Mouse (Mus musculus) cerebellum, postnatal 4 days (tissue): Measurements from ENCODE around the gene Emg1.
"Not testable (repeated sequence)": the region's sequence is repeated elsewhere in the genome, so short reads cannot be mapped to it uniquely, and the experiment has no call there.

Experiments used
- DNase-seq, 2 experiments: peaks; one replicate each; pipeline ENCODE4 v3.0.0; 2022; ENCODE audit warnings: low spot score in 2 of 2, mixed read lengths in 1 of 2

Gene Emg1

DNA sequence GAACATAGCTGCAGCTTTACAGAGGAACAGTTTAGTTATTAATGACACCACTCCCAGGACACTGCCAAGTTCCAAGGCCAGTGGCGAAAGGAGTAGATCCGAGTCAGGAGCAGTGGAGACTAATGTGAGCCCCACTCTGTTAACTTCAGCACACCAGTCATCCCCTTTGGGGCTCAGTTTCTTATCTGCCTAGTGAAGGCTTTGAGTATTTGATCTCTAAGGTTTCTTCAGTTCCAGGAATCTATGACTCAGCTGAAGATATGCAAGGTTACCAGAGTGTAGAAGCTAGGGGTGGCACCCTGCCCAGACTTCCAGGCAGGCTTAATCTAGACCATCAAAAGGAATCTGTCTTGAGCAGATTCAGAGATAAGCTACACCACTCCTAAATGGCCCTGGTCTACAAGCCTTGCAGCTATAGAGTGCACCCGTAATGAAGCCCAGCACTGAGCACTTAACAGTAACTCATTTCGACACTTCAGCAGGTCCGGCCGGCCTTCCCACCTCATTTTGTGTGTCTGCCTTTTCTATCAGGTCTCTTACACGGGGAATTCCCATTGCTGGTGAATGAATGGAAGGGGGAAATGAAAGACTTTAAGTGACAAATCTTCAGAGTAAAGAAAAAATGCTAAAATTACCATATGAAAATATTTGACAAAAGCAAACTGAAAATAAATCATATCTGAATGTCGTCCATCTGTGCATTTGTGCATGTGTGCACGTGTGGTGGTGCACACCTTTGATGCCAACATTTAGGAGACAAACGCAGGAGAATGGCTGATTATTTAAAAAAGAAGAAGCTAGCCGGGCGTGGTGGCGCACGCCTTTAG lies 28.2 kb downstream of the Emg1 start:
- DNase-seq, result no peak

DNA sequence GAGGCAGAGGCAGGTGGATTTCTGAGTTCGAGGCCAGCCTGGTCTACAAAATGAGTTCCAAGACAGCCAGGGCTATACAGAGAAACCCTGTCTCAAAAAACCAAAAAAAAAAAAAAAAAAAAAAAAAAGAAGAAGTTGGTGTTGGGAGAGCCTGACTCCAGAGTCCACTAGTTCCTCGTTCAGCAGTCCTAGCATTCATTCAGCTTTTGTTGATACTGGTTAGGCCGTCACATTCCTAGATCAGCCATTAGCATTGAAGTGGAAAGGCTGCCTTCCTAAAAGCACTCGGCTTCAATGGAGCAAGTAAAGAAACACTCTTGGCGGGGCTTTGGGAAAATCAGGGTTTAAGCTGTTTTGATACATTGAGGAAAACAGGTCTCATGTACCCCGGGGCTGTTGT lies 29.7 kb downstream of the Emg1 start:
- DNase-seq, result not testable (repeated sequence)

DNA sequence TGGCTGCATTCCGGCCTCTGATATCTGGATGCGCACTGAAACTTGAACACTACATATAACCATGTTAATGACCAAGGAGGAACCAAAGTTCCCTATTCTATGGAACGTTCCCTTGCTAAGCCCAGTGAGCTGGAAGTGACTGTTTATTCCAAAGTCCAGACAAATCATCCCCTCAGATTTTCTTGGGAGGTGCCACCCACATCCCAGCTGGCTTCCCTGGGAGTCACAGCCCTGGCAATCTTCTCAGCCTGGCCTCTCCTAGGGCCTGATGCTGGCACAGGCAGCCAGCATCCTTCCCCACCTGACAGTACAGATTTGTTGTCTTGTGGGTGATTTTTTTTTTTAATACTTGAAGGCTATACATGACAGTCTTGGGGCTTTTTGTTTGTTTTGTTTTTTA lies 32.5 kb downstream of the Emg1 start:
- no peak for DNase-seq

DNA sequence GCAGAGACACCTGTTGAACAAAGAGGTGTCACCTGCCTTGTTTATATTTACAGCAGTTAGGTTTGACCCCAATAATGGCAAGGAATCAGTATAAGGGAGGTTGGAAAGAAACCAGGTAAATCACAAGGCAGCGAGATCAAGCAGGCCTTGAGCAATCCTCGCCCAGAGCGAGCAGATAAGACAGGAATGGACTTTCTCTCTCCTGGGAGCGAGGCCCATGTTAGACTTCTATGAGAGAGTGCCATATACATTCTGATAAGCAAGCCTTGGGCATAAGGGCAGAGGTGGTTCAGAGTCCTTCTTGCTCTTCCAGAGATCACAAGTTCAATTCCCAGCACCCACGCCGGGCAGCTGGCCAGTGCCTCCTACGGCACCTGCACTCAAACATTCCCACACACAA lies 33.2 kb downstream of the Emg1 start:
- no peak for DNase-seq

DNA sequence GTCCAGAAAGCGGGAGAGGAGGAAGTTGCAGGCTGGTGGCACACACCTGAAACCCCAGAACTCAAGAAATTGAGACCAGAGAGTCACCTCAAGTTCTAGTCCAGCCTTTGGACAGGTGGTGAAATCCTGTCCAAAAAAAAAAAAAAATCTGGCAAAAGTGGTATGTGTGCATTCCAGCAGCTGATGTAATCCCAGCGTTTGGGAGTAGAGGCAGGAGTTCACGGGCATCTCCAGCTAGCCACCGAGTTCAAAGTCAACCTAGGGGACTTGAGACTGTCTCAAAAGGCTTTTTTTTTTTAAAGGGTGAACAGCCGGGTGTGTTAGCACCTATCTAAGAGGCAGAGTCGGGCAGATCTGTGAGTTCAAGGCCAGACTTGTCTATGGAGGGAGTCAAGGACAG lies 35.8 kb downstream of the Emg1 start:
- no peak for DNase-seq

DNA sequence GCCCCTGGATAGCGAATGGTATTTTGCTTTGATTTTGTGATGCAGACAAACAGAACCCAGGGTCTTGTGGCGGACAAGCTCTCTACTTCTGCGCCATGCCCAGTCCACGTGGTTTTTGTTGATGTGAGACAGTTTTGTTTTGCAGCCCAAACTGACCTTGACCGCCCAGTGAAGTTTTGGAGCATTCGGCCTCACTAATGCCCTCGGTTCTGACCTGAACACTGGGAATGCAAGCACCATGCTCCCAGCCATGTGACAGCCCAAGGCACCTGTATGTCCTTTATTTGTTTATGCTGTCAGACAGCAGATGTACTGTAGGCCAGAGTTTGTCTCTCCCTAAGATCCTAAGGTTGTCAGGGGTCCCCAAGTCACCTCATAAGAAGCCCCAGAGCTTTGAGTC lies 37.4 kb downstream of the Emg1 start:
- DNase-seq, result no peak

DNA sequence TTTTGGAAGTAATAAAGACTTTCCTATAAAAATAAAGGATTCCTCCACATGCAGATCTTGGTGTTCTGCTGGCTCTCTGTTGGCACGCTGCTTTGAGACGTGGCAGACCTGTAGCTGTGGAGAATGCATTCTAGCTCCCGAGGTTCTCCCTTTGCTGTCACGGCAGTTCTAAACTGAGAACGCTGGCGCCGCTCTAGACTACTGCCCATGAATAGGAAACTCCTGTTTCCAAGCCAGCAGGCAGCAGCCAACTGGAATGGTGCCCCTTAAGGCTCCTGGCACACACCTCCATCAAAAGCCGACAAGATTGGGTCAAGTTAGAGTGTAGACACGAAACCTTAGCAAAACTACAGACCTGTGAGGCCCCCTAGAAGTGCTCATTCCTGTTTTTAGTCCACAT lies 38.4 kb downstream of the Emg1 start:
- DNase-seq, result no peak

DNA sequence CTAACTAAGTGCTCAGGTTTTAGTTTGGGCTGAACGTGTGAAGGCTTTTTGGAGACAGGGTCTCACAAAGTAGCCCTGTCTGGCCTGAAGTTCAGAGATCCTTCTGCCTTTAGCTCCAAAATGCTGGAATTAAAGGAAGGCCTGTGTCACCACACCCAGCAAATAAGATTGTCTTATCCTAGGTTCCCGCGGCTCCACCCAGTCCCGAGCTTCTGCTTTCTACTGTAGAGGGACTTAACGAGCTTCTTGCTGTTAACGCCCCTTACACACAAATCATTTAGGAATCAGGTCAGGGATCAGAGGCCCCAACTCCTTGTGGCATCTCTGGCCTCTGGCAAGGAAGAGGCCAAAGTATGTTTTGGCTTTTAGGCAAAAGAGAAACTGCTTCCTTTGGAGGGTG lies 39.9 kb downstream of the Emg1 start:
- DNase-seq, result no peak

DNA sequence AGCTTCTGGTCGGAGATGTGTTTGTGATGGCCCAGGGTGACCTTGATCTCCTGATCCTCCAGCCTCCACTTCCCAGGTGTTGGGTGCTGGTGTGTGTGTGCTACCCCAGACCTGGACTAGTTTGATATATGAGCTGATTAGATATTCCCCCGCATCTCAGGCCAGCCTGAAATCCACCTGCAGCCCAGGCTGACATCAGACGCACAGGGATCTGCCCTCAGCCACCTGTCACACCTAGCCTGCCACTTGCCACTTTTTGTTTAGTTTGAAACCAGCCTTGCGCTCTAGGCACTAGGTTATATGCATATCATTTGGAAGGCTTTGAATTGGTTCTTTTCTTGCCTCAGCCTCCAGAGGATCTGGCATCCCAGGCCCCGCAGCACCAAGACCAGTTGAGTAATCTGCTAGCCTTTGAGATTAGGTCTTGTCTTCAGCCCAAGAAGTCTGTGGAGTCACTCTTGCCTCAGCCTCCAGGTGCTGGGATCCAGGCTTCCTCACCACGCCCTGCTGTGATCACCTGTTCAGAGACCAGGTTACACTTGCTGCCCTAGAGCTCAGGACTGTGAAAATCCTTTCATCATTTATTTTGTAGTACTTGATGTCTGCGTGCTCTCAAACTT lies 41.6 kb downstream of the Emg1 start:
- DNase-seq, result no peak

DNA sequence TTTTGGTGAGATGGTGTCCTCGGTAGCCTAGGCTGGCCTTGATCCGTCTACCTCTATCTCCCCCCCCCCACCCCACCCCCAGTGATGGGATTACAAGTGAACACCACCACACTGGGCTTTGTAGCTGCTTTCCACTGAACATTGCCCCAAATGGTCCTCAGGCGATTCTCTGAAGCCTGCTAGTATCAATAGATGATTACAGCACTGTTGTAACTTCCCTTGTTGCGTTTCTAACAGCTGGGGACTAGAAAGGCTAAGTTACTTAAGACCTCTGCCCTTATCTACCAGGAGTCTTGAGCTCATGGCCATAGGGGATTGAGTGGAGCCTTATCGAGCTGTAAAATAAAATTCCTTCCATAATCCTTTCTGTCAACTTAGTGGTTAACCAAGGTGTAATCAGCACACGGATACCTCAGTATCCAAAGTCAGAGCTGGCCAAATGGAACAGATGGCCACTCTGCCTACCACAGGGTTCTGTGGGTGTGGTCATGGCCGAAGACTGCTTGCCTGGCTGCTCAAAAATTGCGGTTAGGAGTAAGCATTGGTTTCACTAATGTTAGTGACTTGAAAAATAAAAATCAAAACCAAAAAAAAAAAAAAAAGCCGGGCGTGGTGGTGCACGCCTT lies 42.6 kb downstream of the Emg1 start:
- no peak for DNase-seq

DNA sequence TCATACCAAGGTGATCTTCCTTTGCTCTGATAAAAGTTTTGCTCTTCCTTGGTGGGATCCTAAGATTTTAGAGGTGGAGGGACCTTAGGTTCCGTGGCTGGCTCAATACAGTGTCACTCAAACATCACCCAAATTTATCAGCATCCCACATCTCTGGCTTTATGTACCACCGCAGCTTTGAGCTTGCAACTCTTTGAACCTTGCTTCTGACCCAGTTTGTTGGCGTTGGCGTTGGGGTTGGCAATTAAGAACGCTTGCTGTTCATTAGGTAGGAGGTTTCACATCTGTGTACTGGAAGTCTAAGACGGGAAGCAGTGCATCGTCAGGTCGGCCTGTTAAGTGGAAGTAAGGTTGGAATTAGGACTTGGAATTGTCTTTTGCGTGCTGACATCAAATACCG lies 47.0 kb downstream of the Emg1 start:
- no peak for DNase-seq

DNA sequence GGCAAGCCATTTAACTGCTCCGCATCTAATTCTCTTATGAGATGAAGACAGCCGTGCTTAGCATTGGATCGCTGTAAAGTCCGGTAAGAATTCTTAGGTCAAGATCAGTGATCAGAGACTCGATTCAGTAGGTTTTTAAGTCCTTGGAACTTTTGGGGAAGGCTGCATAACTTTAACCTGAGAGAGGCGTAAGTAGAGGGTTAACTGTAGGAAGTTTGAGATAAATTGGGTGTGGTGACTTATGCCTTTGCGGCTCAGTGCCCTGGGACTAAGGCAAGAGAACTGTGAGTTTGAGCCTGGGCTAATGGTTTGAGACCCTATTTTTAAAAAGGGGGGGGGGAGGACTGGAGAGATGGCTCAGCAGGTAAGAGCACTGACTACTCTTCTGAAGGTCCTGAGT lies 47.7 kb downstream of the Emg1 start:
- no peak for DNase-seq

DNA sequence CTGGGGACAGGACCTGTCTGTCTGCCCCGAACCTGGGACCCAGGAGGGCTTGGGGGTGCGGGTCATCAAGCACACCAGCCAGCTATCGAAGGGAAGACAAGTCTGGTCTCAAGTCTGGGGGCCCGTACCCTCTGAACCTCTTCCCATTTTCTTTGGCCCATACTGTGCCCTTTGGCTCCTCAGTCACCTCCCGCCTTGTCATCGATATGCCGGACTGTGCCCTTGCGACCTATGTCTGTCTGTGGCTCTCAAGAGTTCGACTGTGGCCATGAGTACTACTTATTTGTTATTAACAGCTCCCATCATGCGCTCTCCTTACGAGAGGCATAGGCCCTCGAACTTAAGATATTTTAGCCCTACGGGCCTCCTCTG lies 48.6 kb downstream of the Emg1 start:
- no peak for DNase-seq

DNA sequence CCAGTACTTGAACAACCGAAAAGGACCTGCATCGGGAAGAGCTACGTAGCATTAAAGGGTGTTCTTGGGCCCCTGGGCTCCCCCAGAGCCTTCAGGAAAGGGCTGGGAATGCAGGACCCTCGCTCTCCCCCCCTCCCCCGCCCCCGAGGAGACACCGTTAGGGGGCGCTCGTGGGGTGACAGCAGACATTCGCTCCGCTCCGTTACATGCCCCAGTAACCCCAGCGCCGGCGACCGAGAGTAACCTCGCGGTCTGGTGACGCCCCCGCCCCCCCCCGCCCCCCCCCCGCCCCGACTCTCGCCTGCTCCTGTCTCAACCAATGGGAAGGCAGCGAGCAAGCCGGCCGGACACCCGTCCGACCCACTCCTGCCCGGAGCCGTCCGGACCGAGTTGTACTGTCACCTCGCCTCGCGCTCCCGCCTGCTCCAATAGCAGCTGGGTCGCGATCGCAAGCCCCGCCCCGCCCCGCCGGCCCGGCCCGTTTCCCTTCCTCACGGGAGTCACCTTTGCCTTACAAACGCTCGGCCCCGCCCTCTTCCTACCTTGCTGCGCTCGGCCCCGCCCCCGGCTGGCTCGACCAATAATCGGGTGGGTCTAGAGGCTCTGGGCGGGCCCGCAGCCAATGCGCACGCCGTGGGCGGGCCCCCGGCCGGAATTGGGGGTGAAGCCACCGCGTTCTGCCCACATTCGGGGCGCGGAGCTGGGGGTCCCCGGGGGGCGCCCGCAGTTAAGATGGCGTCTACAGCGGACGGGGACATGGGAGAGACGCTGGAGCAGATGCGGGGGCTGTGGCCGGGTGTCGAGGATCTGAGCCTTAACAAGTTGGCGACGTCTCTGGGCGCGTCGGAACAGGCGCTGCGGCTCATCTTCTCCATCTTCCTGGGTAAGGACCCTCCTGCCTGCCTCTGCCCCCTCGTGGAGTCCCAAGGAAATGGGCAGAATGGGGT lies 49.2 kb downstream of the Emg1 start, which contains the start of gene Lpcat3:
Gene Lpcat3, plus strand, starts transcription at position 551 of the 947 bp plus-strand sequence.
- DNase-seq, result peak; percentile 94 to 98

DNA sequence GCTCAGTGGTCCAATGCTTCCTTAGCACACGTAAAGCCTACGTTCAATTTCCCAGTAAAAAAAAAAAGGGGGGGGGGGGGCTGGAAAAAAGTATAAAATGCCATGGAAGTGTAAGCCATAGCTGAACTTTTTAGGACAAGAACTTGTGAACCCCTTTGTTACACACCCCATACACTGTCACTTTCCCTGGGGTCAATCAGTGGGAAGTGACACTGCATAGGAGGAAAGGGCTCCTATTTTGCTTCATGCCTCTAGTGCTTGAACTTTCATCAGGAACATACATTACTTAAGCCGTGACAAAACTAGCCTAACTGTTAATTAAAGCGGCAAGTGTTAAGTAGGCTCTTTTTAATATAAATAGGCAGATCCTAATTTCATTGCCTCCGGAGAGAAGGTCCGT lies 50.0 kb downstream of the Emg1 start:
- DNase-seq, result no peak

DNA sequence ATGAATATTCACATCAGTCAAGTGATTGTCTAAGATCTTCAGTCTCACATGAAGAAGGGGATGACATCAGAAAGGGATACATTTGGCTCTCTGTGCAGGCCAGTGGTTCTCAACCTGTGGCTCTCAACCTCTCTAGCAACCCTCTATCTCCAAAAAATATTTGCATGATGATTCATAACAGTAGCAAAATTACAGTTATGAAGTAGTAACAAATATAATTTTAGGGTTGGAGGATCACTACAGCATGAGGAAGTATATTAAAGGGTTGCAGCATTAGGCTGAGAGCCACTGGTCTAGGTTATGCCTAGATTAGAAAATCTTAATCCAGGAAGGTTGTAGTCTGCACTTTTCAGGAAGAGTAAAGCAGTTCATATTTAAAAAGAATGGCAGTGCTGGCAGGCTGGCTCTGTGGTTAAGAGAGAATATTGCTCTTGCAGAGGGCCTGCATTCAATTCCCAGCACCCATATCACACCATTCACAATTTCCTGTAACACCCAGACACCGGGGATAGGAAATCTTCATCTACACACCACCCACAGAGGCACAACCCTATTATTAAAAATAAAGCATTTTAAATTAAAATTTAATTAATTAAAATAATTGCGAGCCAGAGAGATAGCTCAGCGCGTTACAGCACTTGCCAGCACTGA lies 50.7 kb downstream of the Emg1 start:
- DNase-seq, result no peak

DNA sequence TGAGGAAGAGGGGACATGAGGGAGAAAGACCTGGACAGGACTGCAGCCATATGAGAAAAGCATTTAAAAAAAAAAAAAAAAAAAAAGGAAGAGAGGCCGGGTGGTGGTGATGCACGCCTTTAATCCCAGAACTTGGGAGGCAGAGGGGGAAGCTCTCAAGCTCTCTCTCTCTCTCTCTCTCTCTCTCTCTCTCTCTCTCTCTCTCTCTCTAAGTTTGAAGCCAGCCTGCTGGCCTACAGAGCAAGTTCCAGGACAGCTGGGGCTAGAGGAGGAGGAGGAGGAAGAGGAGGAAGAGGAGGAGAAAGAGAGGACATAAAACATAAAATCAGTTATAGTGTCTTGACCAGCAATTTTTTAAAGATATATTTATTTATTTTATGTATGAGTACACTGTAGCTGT lies 53.9 kb downstream of the Emg1 start:
- DNase-seq, result no peak

DNA sequence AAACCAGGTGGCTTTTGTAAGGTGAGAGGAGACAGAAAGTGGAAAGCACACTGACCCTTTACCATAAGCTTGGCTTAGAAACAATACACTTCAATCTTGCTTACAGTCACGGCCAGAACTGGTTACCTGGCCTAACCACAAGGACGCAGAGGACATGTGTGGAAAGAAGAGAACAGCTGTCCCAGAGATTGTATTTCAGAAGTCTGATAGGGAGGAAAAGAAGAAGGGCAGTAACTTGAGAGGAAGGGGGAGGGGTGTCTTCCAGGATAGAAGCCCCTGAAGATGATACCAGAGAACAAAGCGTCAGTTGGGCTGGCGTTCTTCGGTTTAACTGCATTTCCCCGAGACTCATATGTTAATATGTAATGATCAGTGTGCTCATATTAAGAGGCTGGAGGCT lies 56.1 kb downstream of the Emg1 start:
- no peak for DNase-seq
